Mouse (Mus musculus): ENCODE results near the gene Hist2h2ac.

- TF ChIP-seq CTCF (IDR thresholded peaks at IDR 0.05; ENCODE audit: control insufficient read depth, insufficient read depth, insufficient replicate concordance, low read depth, low read length) (no peak), POLR2A (IDR thresholded peaks at IDR 0.05; ENCODE audit: control insufficient read depth, low read depth, low read length) (no peak)
Measured at GRCm38 (mm10) chr3:96257190-96257589, 36.5 kb upstream of the Hist2h2ac start.
